Mouse (Mus musculus) embryonic fibroblast, embryonic 13.5 days (primary cell): ENCODE measurements around the gene Ccdc149.

Experiments used
- CTCF ChIP-seq: IDR thresholded peaks from 2 replicates; pipeline ENCODE4 v1.5.1; 2011; ENCODE audit warnings: mild to moderate bottlenecking, control low read depth, low read length, moderate library complexity, borderline replicate concordance; ENCODE audit not compliant: insufficient read depth
- POLR2A ChIP-seq: IDR thresholded peaks from 2 replicates; pipeline ENCODE4 v1.6.1; 2011; ENCODE audit warnings: low read depth, mild to moderate bottlenecking, control low read depth, low read length, moderate library complexity

DNA sequence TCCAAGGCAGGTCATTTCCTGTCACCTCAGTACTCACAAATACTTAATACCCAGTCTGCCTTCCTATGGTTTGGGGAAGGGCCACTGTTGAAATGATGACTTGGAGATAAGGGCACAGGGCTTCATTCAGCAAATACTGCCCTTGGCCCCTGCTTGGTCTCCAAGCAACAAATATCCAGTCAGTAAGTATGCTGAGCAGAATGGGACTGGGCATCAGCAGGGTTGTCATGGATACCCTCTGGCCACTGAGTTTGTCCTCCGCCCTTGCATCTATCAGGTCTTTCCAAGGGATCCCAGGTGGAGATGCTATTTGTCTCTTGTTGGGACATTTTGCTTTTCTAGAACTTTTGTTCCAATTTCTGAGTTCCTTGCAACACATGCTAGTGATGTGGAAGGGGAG, 56.1 kb downstream of the Ccdc149 start:
- no peak for TF ChIP-seq CTCF
- no peak for TF ChIP-seq POLR2A
